In genomic region chr12:69698352-69698751, GRCm38 (mm10) we compare ENCODE assay signal across 24 mouse cellular contexts.
"Had no signal": no experiment of that assay in that cellular context is flagged by ENCODE, and none has a peak within 500 bp of the region (broad histone marks: within the 10 kb centered on the region; RNA-seq: fewer than 3 reads in every experiment).

No protein-coding gene starts in this region.

- H3K27ac ChIP-seq: heart, adult 2 months; heart, embryonic 13.5 days; heart, embryonic 15.5 days; hindbrain, embryonic 13.5 days; hindbrain, embryonic 15.5 days; hindbrain, postnatal 0 days; layer of hippocampus, adult 2 months; left cerebral cortex, adult 2 months; limb, embryonic 12.5 days; liver, embryonic 12.5 days; liver, embryonic 14.5 days had no signal

- H3K9ac ChIP-seq: heart, embryonic 13.5 days; heart, embryonic 15.5 days; hindbrain, embryonic 13.5 days; hindbrain, embryonic 15.5 days; limb, embryonic 12.5 days; liver, embryonic 12.5 days; liver, embryonic 14.5 days had no signal

- H3K4me1 ChIP-seq: heart, embryonic 13.5 days; heart, embryonic 15.5 days; hindbrain, embryonic 13.5 days; hindbrain, embryonic 15.5 days; limb, embryonic 12.5 days; liver, embryonic 12.5 days had no signal

- DNase-seq: gastrocnemius, postnatal 14 days; gastrocnemius, postnatal 36 days; heart, adult 11 months; heart, adult 2 months; heart, postnatal 14 days; heart, postnatal 36 days; kidney, adult 18-20 months; kidney, adult 8-10 months; kidney, postnatal 10 days; kidney, postnatal 25 days; kidney, postnatal 4 days; left cerebral cortex, postnatal 4 days had no signal

- H3K9me3 ChIP-seq: heart, embryonic 13.5 days; heart, embryonic 15.5 days; hindbrain, embryonic 13.5 days; hindbrain, embryonic 15.5 days; limb, embryonic 12.5 days; liver, embryonic 12.5 days had no signal

- ATAC-seq: hindbrain, postnatal 0 days; intestine, postnatal 0 days; liver, embryonic 12.5 days had no signal

- H3K4me3 ChIP-seq: heart, adult 2 months; heart, embryonic 13.5 days; heart, embryonic 15.5 days; hindbrain, embryonic 13.5 days; hindbrain, embryonic 15.5 days; layer of hippocampus, adult 2 months; left cerebral cortex, adult 2 months; limb, embryonic 12.5 days; liver, embryonic 12.5 days had no signal

- H3K4me2 ChIP-seq: heart, embryonic 11.5 days; heart, embryonic 13.5 days; heart, embryonic 15.5 days; hindbrain, embryonic 13.5 days; hindbrain, embryonic 15.5 days; limb, embryonic 12.5 days; liver, embryonic 12.5 days had no signal

- H3K36me3 ChIP-seq: heart, embryonic 15.5 days had no signal

- H3K27me3 ChIP-seq: heart, embryonic 13.5 days; heart, embryonic 15.5 days; hindbrain, embryonic 13.5 days; hindbrain, embryonic 15.5 days; limb, embryonic 12.5 days; liver, embryonic 12.5 days had no signal
